Comparison of ENCODE assay signal across 10 mouse cellular contexts in genomic region chr1:53061871-53062608, GRCm38 (mm10). TPM values are rescaled to one million over a fixed set of nuclear protein-coding genes. Genes with fewer than 3 reads are reported as not detected.
DNase-seq lines count a peak whose midpoint lies in the region; ATAC-seq lines count a peak whose summit lies in the region.
"Had no signal": no experiment of that assay in that cellular context is flagged by ENCODE, and none has a peak within 500 bp of the region (broad histone marks: within the 10 kb centered on the region; RNA-seq: fewer than 3 reads in every experiment).

No protein-coding gene starts in this region.

- 65% methylated on average over 13 of the region's 13 CpGs for WGBS in forebrain, embryonic 14.5 days
- 79% methylated on average over 13 of the region's 13 CpGs for WGBS in forebrain, embryonic 12.5 days
- WGBS in neural tube, embryonic 13.5 days: 63% methylated on average over 13 of the region's 13 CpGs
- 39% methylated on average over 13 of the region's 13 CpGs for WGBS in limb, embryonic 15.5 days

- no peaks in the 10 kb centered on the region for H3K27me3 ChIP-seq in forebrain, embryonic 14.5 days (replicated peaks; ENCODE audit: control insufficient read depth, insufficient read depth, low read length)
- no peaks in the 10 kb centered on the region for H3K27me3 ChIP-seq in forebrain, embryonic 12.5 days
- H3K27me3 ChIP-seq in neural tube, embryonic 13.5 days: no peaks in the 10 kb centered on the region
- no peaks in the 10 kb centered on the region for H3K27me3 ChIP-seq in limb, embryonic 15.5 days

- H3K36me3 ChIP-seq in forebrain, embryonic 14.5 days (ENCODE audit: control insufficient read depth, insufficient read depth, low read length): no peaks in the 10 kb centered on the region
- H3K36me3 ChIP-seq in forebrain, embryonic 12.5 days (replicated peaks): no peaks in the 10 kb centered on the region
- no peaks in the 10 kb centered on the region for H3K36me3 ChIP-seq in neural tube, embryonic 13.5 days
- H3K36me3 ChIP-seq in limb, embryonic 15.5 days: no peaks in the 10 kb centered on the region

- DNase-seq in forebrain, embryonic 14.5 days (ENCODE audit: low spot score): peak; percentile 59
- no peak for DNase-seq in neural tube, embryonic 10.5 days (ENCODE audit: extremely low spot score, low spot score)
- no peak for DNase-seq in testis, postnatal 10 days (ENCODE audit: low spot score)
- DNase-seq in urinary bladder, adult 18-20 months (ENCODE audit: low spot score in 2 of 2): no peak
- DNase-seq in thymus, postnatal 25 days: no peak
- DNase-seq: cerebellum, adult 18-20 months; thymus, adult 2 months had no signal

- H3K4me3 ChIP-seq in forebrain, embryonic 14.5 days (ENCODE audit: low read depth, low read length): no peak overlapping the region
- no peak overlapping the region for H3K4me3 ChIP-seq in forebrain, embryonic 12.5 days (replicated peaks)
- no peak overlapping the region for H3K4me3 ChIP-seq in neural tube, embryonic 13.5 days
- H3K4me3 ChIP-seq in limb, embryonic 15.5 days: peak overlapping the region; percentile 16; the same call in 1 of the 2 replicates

- H3K9ac ChIP-seq in forebrain, embryonic 14.5 days (ENCODE audit: low read length): peak overlapping the region; percentile 41
- H3K9ac ChIP-seq in forebrain, embryonic 12.5 days: no peak overlapping the region
- H3K9ac ChIP-seq in neural tube, embryonic 13.5 days: no peak overlapping the region
- H3K9ac ChIP-seq in limb, embryonic 15.5 days: no peak overlapping the region

- H3K9me3 ChIP-seq in forebrain, embryonic 14.5 days (replicated peaks; ENCODE audit: control insufficient read depth, low read length): no peaks in the 10 kb centered on the region
- H3K9me3 ChIP-seq in forebrain, embryonic 12.5 days: no peaks in the 10 kb centered on the region
- H3K9me3 ChIP-seq in neural tube, embryonic 13.5 days: no peaks in the 10 kb centered on the region
- no peaks in the 10 kb centered on the region for H3K9me3 ChIP-seq in limb, embryonic 15.5 days

- no peak overlapping the region for H3K4me2 ChIP-seq in forebrain, embryonic 14.5 days (ENCODE audit: low read length)
- no peak overlapping the region for H3K4me2 ChIP-seq in forebrain, embryonic 12.5 days
- 0 out of 2 replicates have a peak overlapping the region, but pooled peaks have one; percentile 6 for H3K4me2 ChIP-seq in neural tube, embryonic 13.5 days
- no peak overlapping the region for H3K4me2 ChIP-seq in limb, embryonic 15.5 days

- H3K4me1 ChIP-seq in forebrain, embryonic 14.5 days (ENCODE audit: control insufficient read depth, insufficient read depth, low read length): peaks cover 3% of the 10 kb centered on the region; the same call in 1 of the 2 replicates
- H3K4me1 ChIP-seq in forebrain, embryonic 12.5 days: peaks cover 5% of the 10 kb centered on the region; the same call in 1 of the 2 replicates
- H3K4me1 ChIP-seq in neural tube, embryonic 13.5 days (replicated peaks): peaks cover 16% of the 10 kb centered on the region
- 0 out of 2 replicates have a peak, but pooled peaks cover 2% of the 10 kb centered on the region for H3K4me1 ChIP-seq in limb, embryonic 15.5 days

- no peak overlapping the region for H3K27ac ChIP-seq in forebrain, embryonic 14.5 days (ENCODE audit: low read depth, low read length)
- H3K27ac ChIP-seq in forebrain, embryonic 12.5 days: no peak overlapping the region
- H3K27ac ChIP-seq in neural tube, embryonic 13.5 days (replicated peaks): no peak overlapping the region
- no peak overlapping the region for H3K27ac ChIP-seq in limb, embryonic 15.5 days

- peak; percentile 82; the same call in 1 of the 2 replicates for ATAC-seq in forebrain, embryonic 14.5 days
- no peak for ATAC-seq in forebrain, embryonic 12.5 days (ENCODE audit: low FRiP score)
- ATAC-seq in neural tube, embryonic 13.5 days (ENCODE audit: low read depth): no peak
- no peak for ATAC-seq in limb, embryonic 15.5 days (ENCODE audit: insufficient number of reproducible peaks, low FRiP score, low TSS enrichment, low read depth)

RNA-seq across cellular contexts. Expression of gene Mstn, which starts 0.6 kb away (rescaled TPM):
- polyA plus RNA-seq in forebrain, embryonic 14.5 days (2014; fragmentation: Nextera tagmentation; extraction: Ambion mirVana): 0.32 and 0.73 TPM in 2 replicates
- polyA plus RNA-seq in forebrain, embryonic 12.5 days (2016; fragmentation: Nextera tagmentation; extraction: Ambion mirVana): 0.22 and 0.32 TPM in 2 replicates
- 1.1 and 2.1 TPM in 2 replicates for polyA plus RNA-seq in neural tube, embryonic 13.5 days (2015; fragmentation: Nextera tagmentation; extraction: Ambion mirVana)
- 9.1 and 12.7 TPM in 2 replicates for polyA plus RNA-seq in limb, embryonic 15.5 days (2015; fragmentation: Nextera tagmentation; extraction: Ambion mirVana)

RNA-seq across cellular contexts. Expression of gene 1700019D03Rik, which starts 42.1 kb away (rescaled TPM):
- polyA plus RNA-seq in forebrain, embryonic 14.5 days (2014; fragmentation: Nextera tagmentation; extraction: Ambion mirVana): 2.1 and 2.5 TPM in 2 replicates
- 1.8 and 2.2 TPM in 2 replicates for polyA plus RNA-seq in forebrain, embryonic 12.5 days (2016; fragmentation: Nextera tagmentation; extraction: Ambion mirVana)
- 4.6 and 5.4 TPM in 2 replicates for polyA plus RNA-seq in neural tube, embryonic 13.5 days (2015; fragmentation: Nextera tagmentation; extraction: Ambion mirVana)
- 2.5 and 3.6 TPM in 2 replicates for polyA plus RNA-seq in limb, embryonic 15.5 days (2015; fragmentation: Nextera tagmentation; extraction: Ambion mirVana)
